Comparison of ENCODE assay signal across 8 mouse cellular contexts in the genomic region with DNA sequence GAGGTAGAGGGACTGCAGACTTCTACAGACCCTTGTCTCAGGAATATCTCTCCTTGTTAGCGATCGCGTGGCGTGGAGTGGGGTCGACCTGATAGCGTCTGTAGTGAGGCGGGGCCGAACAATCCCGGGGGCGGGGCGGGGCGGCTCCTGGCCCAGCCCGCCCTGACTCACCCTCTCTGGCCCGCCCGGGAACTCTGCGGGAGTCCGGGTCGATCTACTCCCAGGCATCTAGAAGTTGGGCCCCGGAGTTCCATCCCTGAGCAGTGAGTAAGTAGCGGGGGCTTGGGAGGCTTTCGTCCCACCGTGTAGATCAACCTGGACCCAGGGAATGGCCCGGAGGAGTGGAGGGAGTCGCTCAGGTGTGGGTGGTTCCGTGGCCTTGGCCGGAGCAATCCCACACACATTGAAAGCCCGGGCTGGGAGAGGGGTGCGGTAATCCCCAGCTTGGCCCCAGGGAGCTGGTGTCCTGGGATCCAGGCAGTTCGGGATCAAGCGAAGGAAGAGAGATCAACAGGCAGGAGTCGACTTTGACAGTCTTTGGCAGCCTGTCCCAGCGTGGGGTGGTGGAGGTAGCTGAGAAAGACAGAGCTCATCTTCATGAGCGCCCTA. TPM values are rescaled to one million over a fixed set of nuclear protein-coding genes. Genes with fewer than 3 reads are reported as not detected.
A peak's percentile ranks its signal among the peaks of the same experiment; 100 is the strongest.
DNase-seq lines count a peak whose midpoint lies in the region; ATAC-seq and TF ChIP-seq lines count a peak whose summit lies in the region.

Gene Lrrc8e, plus strand, starts transcription at position 89 of the 609 bp plus-strand sequence.

- H3K27me3 ChIP-seq in liver, embryonic 16.5 days (ENCODE audit: control insufficient read depth, insufficient read depth, low read depth, low read length): peaks cover 32% of the 10 kb centered on the region
- H3K27me3 ChIP-seq in stomach, embryonic 16.5 days (ENCODE audit: control insufficient read depth, insufficient read depth, low read length): peaks cover 6% of the 10 kb centered on the region; the same call in 1 of the 2 replicates

- peak; percentile 81 for DNase-seq in heart, adult 11 months
- DNase-seq in heart, adult 18-20 months: no peak
- peak; percentile 59 for DNase-seq in ZHBTc4 (ENCODE audit: low read depth, low spot score)
- DNase-seq in layer of hippocampus, adult 2 months (ENCODE audit: low spot score in 2 of 2): no peak
- no peak for DNase-seq in thymus, adult 18-20 months

- peaks cover 6% of the 10 kb centered on the region for H3K4me1 ChIP-seq in liver, embryonic 16.5 days (ENCODE audit: control insufficient read depth, low read depth, low read length)
- H3K4me1 ChIP-seq in stomach, embryonic 16.5 days (ENCODE audit: control insufficient read depth, insufficient read depth, low read length): 0 out of 2 replicates have a peak, but pooled peaks cover 4% of the 10 kb centered on the region

- H3K36me3 ChIP-seq in liver, embryonic 16.5 days (ENCODE audit: control insufficient read depth, insufficient read depth): no peaks in the 10 kb centered on the region
- H3K36me3 ChIP-seq in stomach, embryonic 16.5 days (ENCODE audit: control insufficient read depth, insufficient read depth, low read length): no peaks in the 10 kb centered on the region

- peak within 1 kb of the TSS; percentile 39 for H3K4me3 ChIP-seq in liver, embryonic 16.5 days (ENCODE audit: low read depth, low read length)
- peak within 1 kb of the TSS; percentile 51 for H3K4me3 ChIP-seq in stomach, embryonic 16.5 days (replicated peaks; ENCODE audit: low read length)
- H3K4me3 ChIP-seq in layer of hippocampus, adult 2 months: no peak within 1 kb of the TSS

- H3K9me3 ChIP-seq in liver, embryonic 16.5 days (replicated peaks; ENCODE audit: control insufficient read depth, low read length): no peaks in the 10 kb centered on the region
- H3K9me3 ChIP-seq in stomach, embryonic 16.5 days (replicated peaks; ENCODE audit: control insufficient read depth, low read length): no peaks in the 10 kb centered on the region

- WGBS in liver, embryonic 16.5 days (ENCODE audit: insufficient replicate concordance): 6% methylated on average over 33 of the region's 33 CpGs
- WGBS in stomach, embryonic 16.5 days: 6% methylated on average over 33 of the region's 33 CpGs

- peak; percentile 40 to 59; a peak in 3 of 4 replicates for ATAC-seq in hematopoietic stem cell, adult 5-6 weeks (replicated peaks in 1 of 2; ENCODE audit: insufficient read depth in 1 of 2, low FRiP score in 2 of 2, low TSS enrichment in 1 of 2, low read depth in 1 of 2, poor library complexity in 2 of 2, severe bottlenecking in 2 of 2)
- ATAC-seq in liver, embryonic 16.5 days (ENCODE audit: low read depth): peak; percentile 51
- ATAC-seq in stomach, embryonic 16.5 days (ENCODE audit: insufficient read depth, low FRiP score): peak; percentile 87

- H3K4me2 ChIP-seq in liver, embryonic 16.5 days (ENCODE audit: low read depth, low read length): peak within 1 kb of the TSS; percentile 51
- peak within 1 kb of the TSS; percentile 62 for H3K4me2 ChIP-seq in stomach, embryonic 16.5 days (ENCODE audit: low read depth, low read length)

- peak within 1 kb of the TSS; percentile 23; the same call in 1 of the 2 replicates for H3K9ac ChIP-seq in liver, embryonic 16.5 days (ENCODE audit: low read depth, low read length)
- H3K9ac ChIP-seq in stomach, embryonic 16.5 days (ENCODE audit: low read length): peak within 1 kb of the TSS; percentile 75

- no peak within 1 kb of the TSS for H3K27ac ChIP-seq in liver, embryonic 16.5 days (ENCODE audit: low read length)
- H3K27ac ChIP-seq in stomach, embryonic 16.5 days (ENCODE audit: low read length): no peak within 1 kb of the TSS
- H3K27ac ChIP-seq in layer of hippocampus, adult 2 months: no peak within 1 kb of the TSS

- no peak for TF ChIP-seq CTCF in layer of hippocampus, adult 2 months (conservative IDR thresholded peaks at IDR 0.05)

RNA-seq across cellular contexts. Expression of gene Lrrc8e, which starts in this region (rescaled TPM):
- total RNA-seq in heart, adult 18-20 months (2021): 1 to 10 TPM in 1 of 2 experiments, under 1 TPM in 1; 0.21 to 1.3 TPM
- not detected in 2 replicates for total RNA-seq in hematopoietic stem cell, adult 5-6 weeks (2017)
- 0.30 and 0.38 TPM in 2 replicates for polyA plus RNA-seq in liver, embryonic 16.5 days (2015; fragmentation: Nextera tagmentation; extraction: Ambion mirVana)
- 6.1 and 9.2 TPM in 2 replicates for polyA plus RNA-seq in stomach, embryonic 16.5 days (2015; fragmentation: Nextera tagmentation; extraction: Ambion mirVana)
- total RNA-seq in layer of hippocampus, adult 2 months (2021): not detected

Comparison
In these comparisons a context has a peak if more than half of its experiments do, and no peak if none do; other contexts are left out.
1. DNase-seq: peak in heart, adult 11 months (single experiment) and ZHBTc4 (single experiment); none in heart, adult 18-20 months (0 of 2), layer of hippocampus, adult 2 months (0 of 2) and thymus, adult 18-20 months (0 of 2).
2. Peak in ATAC-seq in hematopoietic stem cell, adult 5-6 weeks; RNA of the gene not detected or under 1 TPM.
3. Peak in ATAC-seq, H3K4me3 ChIP-seq, H3K9ac ChIP-seq and H3K4me2 ChIP-seq in liver, embryonic 16.5 days; RNA of the gene not detected or under 1 TPM.
4. Peak in every context shown above with its lines, with median percentiles within 50 percentile points of each other: ATAC-seq.